Mouse (Mus musculus): ENCODE data around the gene Poln. TPM values are rescaled to one million over a fixed set of nuclear protein-coding genes. Genes with fewer than 3 reads are reported as not detected.

The Poln gene
- polyA plus RNA-seq, 1 experiment from 2014 or later = 0.47 TPM

DNA sequence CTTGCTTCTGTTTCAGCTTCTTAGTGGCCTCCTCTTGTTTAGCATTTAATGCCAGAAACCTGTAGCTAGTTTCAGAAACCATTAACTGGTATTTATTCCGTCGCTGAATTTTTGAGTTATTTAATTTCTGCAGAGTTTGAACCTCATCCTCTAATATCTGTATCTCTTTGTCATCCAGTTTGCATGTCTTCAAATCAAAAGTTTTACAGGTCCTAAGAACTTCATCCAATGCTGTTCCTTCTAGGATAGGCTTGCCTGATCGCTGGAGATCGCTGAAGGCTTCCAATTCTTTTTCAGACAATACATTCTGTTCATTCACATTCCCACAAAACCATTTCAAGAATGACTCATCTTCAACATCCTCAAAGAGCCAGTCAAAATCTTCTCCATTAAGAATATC, 1.4 kb downstream of the Poln start:
- H3K4me2 ChIP-seq (ENCODE audit: low read depth, low read length) = peak overlapping the region; percentile 83

DNA sequence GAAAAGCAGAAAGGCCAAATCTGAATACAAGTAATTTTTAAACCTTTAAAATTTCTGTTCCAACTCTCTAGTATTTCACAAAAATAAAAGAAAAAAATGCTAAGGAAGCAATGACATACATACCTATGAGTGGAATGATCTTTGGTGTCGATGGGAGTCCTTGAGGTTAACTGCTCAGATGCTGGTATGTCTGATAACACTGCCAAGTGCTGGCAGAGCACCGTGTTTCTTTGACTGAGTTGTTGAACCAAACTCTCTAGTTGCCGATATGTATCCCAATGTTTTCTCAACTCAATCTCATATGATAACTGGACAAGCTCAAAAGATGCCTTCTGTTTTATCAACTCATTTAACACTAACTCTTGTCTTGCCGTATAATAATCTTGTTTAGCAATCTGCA, 3.5 kb downstream of the Poln start:
- H3K4me3 ChIP-seq (ENCODE audit: low read depth, low read length) = peak overlapping the region; percentile 17
- H3K9me3 ChIP-seq (ENCODE audit: low read length) = no peaks in the 10 kb centered on the region
- ATAC-seq (no peak), DNase-seq (no peak)
- TF ChIP-seq CTCF (IDR thresholded peaks at IDR 0.05; ENCODE audit: low read depth) = no peak
- TF ChIP-seq EP300 (IDR thresholded peaks at IDR 0.05; ENCODE audit: low read depth) = no peak
- peaks cover 19% of the 10 kb centered on the region for H3K36me3 ChIP-seq (replicated peaks; ENCODE audit: insufficient read depth, low read length)
- H3K4me2 ChIP-seq (ENCODE audit: low read depth, low read length) = peak overlapping the region; percentile 47
- WGBS (ENCODE audit: insufficient replicate concordance) = 37% methylated on average over 4 of the region's 4 CpGs
- no peak overlapping the region for H3K9ac ChIP-seq (replicated peaks)
- no peak overlapping the region for H3K27ac ChIP-seq (ENCODE audit: low read depth)
- no peaks in the 10 kb centered on the region for H3K27me3 ChIP-seq (ENCODE audit: insufficient read depth, low read length)
- H3K4me1 ChIP-seq (ENCODE audit: insufficient read depth) = peaks cover 16% of the 10 kb centered on the region

More for the DNA sequence above, 1.4 kb downstream of the Poln start:
- DNase-seq = no peak
- Histone ChIP-seq H3K9me3 (ENCODE audit: low read length) (no peaks in the 10 kb centered on the region), H3K27ac (ENCODE audit: low read depth) (no peak overlapping the region), H3K36me3 (replicated peaks; ENCODE audit: insufficient read depth, low read length) (peaks cover 15% of the 10 kb centered on the region), H3K27me3 (ENCODE audit: insufficient read depth, low read length) (no peaks in the 10 kb centered on the region), H3K4me1 (ENCODE audit: insufficient read depth) (peaks cover 19% of the 10 kb centered on the region), H3K4me3 (ENCODE audit: low read depth, low read length) (peak overlapping the region; percentile 81), H3K9ac (replicated peaks) (0 out of 2 replicates have a peak overlapping the region, but pooled peaks have one; percentile 16)
- TF ChIP-seq CTCF (IDR thresholded peaks at IDR 0.05; ENCODE audit: low read depth) (no peak), EP300 (IDR thresholded peaks at IDR 0.05; ENCODE audit: low read depth) (no peak)
- no peak for ATAC-seq
- WGBS (ENCODE audit: insufficient replicate concordance) = 77% methylated on average over 4 of the region's 4 CpGs

DNA sequence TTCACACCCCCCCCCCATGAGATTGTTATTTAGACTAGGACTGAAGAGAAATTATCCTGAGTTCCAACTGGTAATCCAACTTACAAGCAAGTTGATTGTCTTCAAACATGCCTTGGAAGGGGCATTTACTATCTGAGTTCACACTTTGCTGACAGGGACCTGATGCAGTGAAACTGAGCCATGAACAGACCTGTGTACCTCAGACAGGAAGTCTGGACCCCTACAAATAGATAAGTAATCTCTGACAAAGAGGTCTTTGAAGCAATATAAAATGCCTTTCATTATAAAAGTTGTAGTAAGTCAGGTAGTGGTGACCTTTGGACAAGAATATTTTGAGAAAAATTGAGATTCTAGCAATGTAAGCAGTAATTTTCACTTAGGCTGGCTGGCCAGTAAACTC, 20.8 kb downstream of the Poln start:
- DNase-seq (no peak), ATAC-seq (no peak)
- Histone ChIP-seq H3K4me3 (ENCODE audit: low read depth, low read length) (no peak overlapping the region), H3K9ac (replicated peaks) (no peak overlapping the region), H3K36me3 (replicated peaks; ENCODE audit: insufficient read depth, low read length) (peaks cover 3% of the 10 kb centered on the region; the same call in 1 of the 2 replicates), H3K27me3 (ENCODE audit: insufficient read depth, low read length) (no peaks in the 10 kb centered on the region), H3K4me1 (ENCODE audit: insufficient read depth) (no peaks in the 10 kb centered on the region), H3K27ac (ENCODE audit: low read depth) (no peak overlapping the region), H3K4me2 (ENCODE audit: low read depth, low read length) (no peak overlapping the region), H3K9me3 (ENCODE audit: low read length) (no peaks in the 10 kb centered on the region)
- no peak for TF ChIP-seq CTCF (IDR thresholded peaks at IDR 0.05; ENCODE audit: low read depth)
- no peak for TF ChIP-seq EP300 (IDR thresholded peaks at IDR 0.05; ENCODE audit: low read depth)

DNA sequence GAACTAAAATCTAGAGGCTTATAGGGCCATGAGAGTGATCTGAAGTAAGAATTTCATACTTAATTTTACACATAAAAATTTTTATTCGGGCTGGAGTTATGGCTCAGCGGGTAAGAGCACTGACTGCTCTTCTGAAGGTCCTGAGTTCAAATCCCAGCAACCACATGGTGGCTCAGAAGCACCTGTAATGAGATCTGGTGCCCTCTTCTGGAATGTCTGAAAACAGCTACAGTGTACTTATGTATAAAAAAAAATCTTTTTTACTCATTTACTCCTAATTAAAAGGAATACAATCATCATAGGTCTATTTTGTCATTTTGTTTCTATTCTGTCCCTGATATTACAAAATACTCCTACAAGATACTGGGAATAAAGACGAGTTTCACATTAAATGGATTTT, 21.7 kb downstream of the Poln start:
- no peak overlapping the region for H3K27ac ChIP-seq (ENCODE audit: low read depth)
- 91% methylated on average over 3 of the region's 3 CpGs for WGBS (ENCODE audit: insufficient replicate concordance)
- TF ChIP-seq CTCF (IDR thresholded peaks at IDR 0.05; ENCODE audit: low read depth) (peak; percentile 28; the same call in 1 of the 2 replicates), EP300 (IDR thresholded peaks at IDR 0.05; ENCODE audit: low read depth) (no peak)
- no peaks in the 10 kb centered on the region for H3K9me3 ChIP-seq (ENCODE audit: low read length)
- no peaks in the 10 kb centered on the region for H3K36me3 ChIP-seq (replicated peaks; ENCODE audit: insufficient read depth, low read length)
- H3K4me1 ChIP-seq (ENCODE audit: insufficient read depth) = no peaks in the 10 kb centered on the region
- no peak for DNase-seq
- ATAC-seq = no peak
- H3K4me3 ChIP-seq (ENCODE audit: low read depth, low read length) = no peak overlapping the region
- no peaks in the 10 kb centered on the region for H3K27me3 ChIP-seq (ENCODE audit: insufficient read depth, low read length)
- no peak overlapping the region for H3K4me2 ChIP-seq (ENCODE audit: low read depth, low read length)
- no peak overlapping the region for H3K9ac ChIP-seq (replicated peaks)

DNA sequence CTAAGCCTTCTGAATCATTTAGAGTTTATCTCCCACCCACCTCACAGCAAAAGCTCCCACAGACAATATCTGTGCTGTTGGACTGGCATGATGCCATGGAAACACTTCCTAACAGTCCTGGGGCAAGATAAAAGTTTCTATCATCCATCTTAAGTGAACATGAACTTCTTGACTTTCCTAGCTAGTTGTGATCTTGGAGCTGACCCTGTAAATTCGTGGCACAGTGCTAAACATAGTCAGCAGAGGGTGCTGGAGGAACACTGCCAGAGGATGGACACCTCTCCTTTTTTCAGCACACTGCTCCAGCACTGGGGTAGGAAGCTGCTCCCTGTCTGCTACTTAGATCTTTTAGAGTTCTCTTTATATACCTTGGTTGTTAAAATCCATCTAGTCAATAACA, 29.5 kb downstream of the Poln start:
- H3K9ac ChIP-seq (replicated peaks) = no peak overlapping the region
- ATAC-seq (no peak), DNase-seq (peak; percentile 21)
- no peaks in the 10 kb centered on the region for H3K27me3 ChIP-seq (ENCODE audit: insufficient read depth, low read length)
- H3K27ac ChIP-seq (ENCODE audit: low read depth) = no peak overlapping the region
- TF ChIP-seq EP300 (IDR thresholded peaks at IDR 0.05; ENCODE audit: low read depth) (no peak), CTCF (IDR thresholded peaks at IDR 0.05; ENCODE audit: low read depth) (peak; percentile 77)
- H3K4me3 ChIP-seq (ENCODE audit: low read depth, low read length) = no peak overlapping the region
- no peak overlapping the region for H3K4me2 ChIP-seq (ENCODE audit: low read depth, low read length)
- H3K4me1 ChIP-seq (ENCODE audit: insufficient read depth) = no peaks in the 10 kb centered on the region
- no peaks in the 10 kb centered on the region for H3K36me3 ChIP-seq (replicated peaks; ENCODE audit: insufficient read depth, low read length)
- no peaks in the 10 kb centered on the region for H3K9me3 ChIP-seq (ENCODE audit: low read length)
- WGBS (ENCODE audit: insufficient replicate concordance) = 7% methylated on average over 1 of the region's 1 CpGs

DNA sequence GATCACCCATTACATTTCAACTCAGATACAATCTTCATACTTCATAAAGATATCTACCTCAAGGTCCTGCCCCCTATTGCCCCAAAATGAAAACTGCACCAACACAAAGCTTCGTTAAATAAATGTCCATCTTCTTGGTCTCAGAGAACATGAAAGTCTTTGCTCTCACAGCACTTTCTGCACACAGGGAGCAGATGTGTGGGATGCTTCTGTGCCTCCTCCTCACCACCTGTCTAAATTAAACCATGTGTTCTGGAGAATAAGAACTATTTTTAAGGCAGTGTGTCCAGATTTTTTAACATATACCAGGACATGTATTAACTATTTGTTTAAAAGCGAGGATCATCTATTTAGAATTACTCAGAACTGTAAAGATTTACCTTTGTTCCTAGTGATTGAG, 36.5 kb downstream of the Poln start:
- DNase-seq (no peak), ATAC-seq (no peak)
- Histone ChIP-seq H3K36me3 (replicated peaks; ENCODE audit: insufficient read depth, low read length) (no peaks in the 10 kb centered on the region), H3K4me2 (ENCODE audit: low read depth, low read length) (no peak overlapping the region), H3K27ac (ENCODE audit: low read depth) (no peak overlapping the region), H3K9ac (replicated peaks) (no peak overlapping the region), H3K4me3 (ENCODE audit: low read depth, low read length) (no peak overlapping the region), H3K4me1 (ENCODE audit: insufficient read depth) (no peaks in the 10 kb centered on the region), H3K9me3 (ENCODE audit: low read length) (no peaks in the 10 kb centered on the region), H3K27me3 (ENCODE audit: insufficient read depth, low read length) (no peaks in the 10 kb centered on the region)
- 74% methylated on average over 2 of the region's 2 CpGs for WGBS (ENCODE audit: insufficient replicate concordance)
- TF ChIP-seq EP300 (IDR thresholded peaks at IDR 0.05; ENCODE audit: low read depth) (no peak), CTCF (IDR thresholded peaks at IDR 0.05; ENCODE audit: low read depth) (no peak)

DNA sequence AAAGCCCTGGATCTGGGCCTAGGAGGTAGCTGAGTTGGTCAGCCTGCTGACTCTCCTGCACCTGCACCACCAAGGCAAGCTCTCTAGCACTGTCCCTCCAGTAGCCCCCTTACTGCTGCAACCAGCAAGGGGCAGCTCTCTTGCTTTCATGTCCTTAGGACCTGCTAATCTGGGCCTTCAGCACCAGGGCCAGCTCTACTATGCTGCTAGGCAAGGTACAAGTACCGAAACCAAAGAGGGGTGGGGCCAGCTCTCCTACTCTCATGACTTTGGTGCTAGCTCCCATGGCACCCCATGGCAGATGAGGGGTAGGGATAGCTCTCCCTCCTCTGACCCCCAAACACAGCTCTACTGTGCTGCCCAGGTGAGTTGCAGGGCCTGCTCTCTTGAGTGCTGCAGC, 45.1 kb downstream of the Poln start:
- no peaks in the 10 kb centered on the region for H3K27me3 ChIP-seq (ENCODE audit: insufficient read depth, low read length)
- H3K9me3 ChIP-seq (ENCODE audit: low read length) = no peaks in the 10 kb centered on the region
- no peak overlapping the region for H3K4me2 ChIP-seq (ENCODE audit: low read depth, low read length)
- 44% methylated on average over 1 of the region's 1 CpGs for WGBS (ENCODE audit: insufficient replicate concordance)
- no peak overlapping the region for H3K9ac ChIP-seq (replicated peaks)
- no peak for TF ChIP-seq EP300 (IDR thresholded peaks at IDR 0.05; ENCODE audit: low read depth)
- no peak for TF ChIP-seq CTCF (IDR thresholded peaks at IDR 0.05; ENCODE audit: low read depth)
- no peak overlapping the region for H3K27ac ChIP-seq (ENCODE audit: low read depth)
- H3K36me3 ChIP-seq (replicated peaks; ENCODE audit: insufficient read depth, low read length) = no peaks in the 10 kb centered on the region
- ATAC-seq = no peak
- no peak overlapping the region for H3K4me3 ChIP-seq (ENCODE audit: low read depth, low read length)
- H3K4me1 ChIP-seq (ENCODE audit: insufficient read depth) = no peaks in the 10 kb centered on the region
- no peak for DNase-seq

Data from liver, postnatal 0 days (tissue).